Mouse (Mus musculus) frontal cortex, adult (tissue): ENCODE results near the gene Ahdc1.

Source experiments
- ATAC-seq: cut with Nextera tagmentation; 2 replicates; pipeline ENCODE4 v1.9.2; 2017; ENCODE audit warnings: mild to moderate bottlenecking, moderate library complexity, mixed read lengths; ENCODE audit not compliant: low TSS enrichment

Gene Ahdc1

GRCm38 (mm10) chr4:133039116-133039819, 28.2 kb downstream of the Ahdc1 start:
- no peak for ATAC-seq

DNA sequence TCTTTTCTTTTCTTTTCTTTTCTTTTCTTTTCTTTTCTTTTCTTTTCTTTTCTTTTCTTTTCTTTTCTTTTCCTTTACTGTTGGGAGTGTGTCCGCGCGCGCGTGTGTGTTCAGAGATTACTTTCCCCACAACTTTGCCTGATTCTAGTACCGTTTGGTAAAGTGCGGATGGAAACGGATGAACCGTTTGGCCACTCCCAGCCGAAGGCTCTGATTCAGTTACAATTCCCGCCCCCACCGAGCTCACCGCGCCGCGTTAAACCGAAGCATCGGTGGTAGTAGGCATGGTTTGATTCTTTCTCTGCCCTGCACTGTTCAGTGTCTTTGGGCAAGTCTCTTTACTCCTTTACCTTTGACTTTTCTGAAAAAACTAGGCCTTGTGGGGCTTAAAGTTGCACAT, 28.8 kb downstream of the Ahdc1 start:
- ATAC-seq, result no peak

GRCm38 (mm10) chr4:133040241-133040904, 29.3 kb downstream of the Ahdc1 start:
- ATAC-seq, result no peak

- no peak for ATAC-seq
Observed at GRCm38 (mm10) chr4:133042244-133042643, 31.2 kb downstream of the Ahdc1 start.

DNA sequence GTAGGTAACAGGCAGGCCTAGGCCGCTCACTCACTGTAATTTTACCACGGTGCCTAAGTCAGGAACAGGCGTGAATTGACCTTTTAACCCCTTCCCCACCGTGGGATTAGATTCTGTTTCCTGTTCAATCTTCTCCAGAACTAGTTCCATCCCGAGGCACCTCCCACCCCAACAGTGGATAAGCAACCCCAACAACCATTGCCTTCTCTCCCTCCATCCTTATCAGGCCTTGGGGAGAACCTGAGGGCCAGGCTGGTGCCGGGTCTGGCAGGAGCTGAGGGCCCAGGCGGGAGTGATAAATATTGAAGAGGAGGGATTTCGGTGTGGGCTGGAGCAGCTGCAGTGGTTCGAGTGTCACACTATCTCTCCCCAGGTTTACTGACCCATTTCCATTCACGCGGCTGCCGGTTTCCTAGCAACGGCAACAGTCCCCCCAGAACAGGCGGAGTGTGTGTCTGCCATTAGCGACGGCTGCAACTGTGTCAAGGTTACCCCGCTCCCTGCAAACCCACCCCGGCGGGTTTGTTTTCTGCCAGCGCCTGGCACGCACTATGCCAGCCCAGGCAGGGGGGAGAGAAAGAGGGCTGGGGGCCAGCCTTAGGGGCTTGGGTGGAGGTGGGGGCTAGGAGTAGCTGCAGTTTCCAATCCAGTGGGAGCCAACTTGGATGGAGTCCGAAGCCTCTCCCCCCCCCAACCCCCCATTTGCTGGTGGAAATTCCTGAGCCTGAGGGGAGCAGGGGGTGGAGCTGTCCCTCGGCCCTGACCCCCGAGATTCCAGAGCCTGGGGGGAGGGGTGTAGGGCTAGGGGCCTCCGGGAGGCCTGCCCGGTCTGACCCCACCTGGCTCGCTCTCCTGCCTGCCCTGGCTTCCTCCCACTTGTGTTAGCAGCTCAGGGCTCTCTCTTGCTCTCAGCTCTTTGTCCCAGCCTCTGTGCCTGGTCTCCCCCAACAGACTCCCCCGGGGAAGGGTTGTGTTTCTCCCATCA, 31.9 kb downstream of the Ahdc1 start:
- ATAC-seq, result peak; percentile 13; the same call in 1 of the 2 replicates

DNA sequence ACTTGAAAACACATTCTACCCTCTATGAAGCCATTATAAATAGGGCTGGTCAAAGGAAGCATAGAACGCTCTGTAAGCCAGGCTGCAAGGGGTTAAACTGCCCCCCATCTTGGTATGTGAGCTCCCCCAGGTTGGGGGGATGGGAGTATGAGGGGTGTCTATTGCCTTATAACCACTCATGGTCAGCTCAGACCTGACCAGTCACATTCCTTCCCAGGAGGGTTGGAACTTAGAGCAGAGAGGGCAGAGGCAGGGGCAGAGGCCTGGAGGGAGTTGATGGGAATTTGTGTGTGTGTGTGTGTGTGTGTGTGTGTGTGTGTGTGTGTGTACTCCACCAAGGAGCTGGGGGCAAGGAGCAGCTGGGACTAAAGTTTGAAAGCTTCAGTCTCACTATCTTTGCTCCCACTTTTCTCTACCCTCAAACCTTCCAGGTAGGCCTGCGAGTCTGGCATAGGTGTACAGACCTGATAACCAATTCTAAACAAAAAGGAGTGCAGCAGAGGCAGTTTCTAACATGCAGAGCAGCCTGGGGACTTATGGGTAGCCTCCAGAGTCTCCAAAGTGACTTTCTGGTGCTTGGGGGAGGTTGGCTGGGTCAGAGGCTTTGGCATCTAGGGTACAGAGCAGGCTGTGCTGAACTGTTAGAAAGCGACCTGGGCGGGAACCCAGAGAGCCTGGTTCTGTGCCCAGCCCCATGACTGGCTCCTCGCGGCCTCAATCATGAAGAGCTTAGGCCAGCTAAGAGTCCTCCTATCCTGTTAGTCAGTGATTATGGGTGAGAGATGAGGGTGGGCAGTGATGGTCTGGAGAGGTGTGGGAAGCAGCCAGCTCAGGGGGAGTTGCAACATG, 33.0 kb downstream of the Ahdc1 start:
- ATAC-seq, result no peak

DNA sequence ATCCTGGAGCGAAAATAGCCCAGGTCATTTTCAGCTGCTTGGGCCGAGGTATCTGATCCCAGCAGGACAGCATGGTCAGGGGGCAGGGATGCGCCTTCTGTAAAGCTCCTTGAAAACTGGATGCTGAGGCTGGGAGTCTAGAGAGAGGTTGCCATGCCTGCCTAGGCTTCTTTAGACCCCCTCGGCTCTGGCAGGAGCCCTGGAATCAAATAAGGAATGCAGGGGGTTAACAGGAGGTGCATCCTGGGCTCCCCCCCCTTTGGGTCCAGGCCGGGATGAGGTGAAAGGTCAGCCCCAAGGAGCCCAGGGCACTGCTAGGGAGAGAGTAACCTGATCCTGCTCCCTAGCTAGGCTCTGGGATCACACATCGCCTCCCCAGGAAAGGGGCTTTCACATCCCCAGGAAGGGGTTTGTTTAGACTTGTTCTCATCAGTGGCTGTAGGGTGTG, 33.6 kb downstream of the Ahdc1 start:
- ATAC-seq, result no peak

- ATAC-seq, result no peak
Observed at GRCm38 (mm10) chr4:133045771-133046474, 34.9 kb downstream of the Ahdc1 start.

DNA sequence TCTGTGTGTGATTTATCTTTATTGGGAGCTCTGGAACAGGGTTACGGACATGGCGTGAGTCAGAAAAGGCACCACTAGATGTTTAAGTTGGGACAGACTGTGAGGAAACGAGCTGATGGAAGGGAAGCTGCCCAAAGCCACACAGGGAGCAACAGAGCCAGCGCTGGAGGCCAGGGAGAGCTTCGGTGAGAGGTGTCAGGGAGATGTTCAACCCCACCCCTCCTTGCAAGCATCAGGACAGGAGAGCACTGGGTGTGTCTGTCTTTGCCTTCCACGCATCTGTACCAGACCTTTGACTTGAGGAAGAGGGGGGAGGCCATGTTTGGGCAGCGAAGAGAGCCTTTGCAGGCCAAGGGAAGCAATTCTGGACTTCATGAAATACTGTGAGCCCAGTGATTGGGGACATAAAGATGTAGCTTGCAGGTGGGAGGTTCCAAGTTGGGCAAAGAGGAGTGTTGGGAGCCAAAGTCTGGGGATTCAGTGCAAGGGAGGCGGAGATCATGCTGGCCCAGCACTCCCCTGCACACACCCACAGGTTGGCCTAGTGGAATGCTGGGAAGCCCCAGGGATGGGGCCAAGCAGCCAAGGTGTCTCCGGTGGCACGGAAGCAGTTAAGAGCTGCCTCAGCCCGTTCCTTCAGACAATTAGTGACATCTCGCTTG, 35.8 kb downstream of the Ahdc1 start:
- peak; percentile 29; the same call in 1 of the 2 replicates for ATAC-seq

GRCm38 (mm10) chr4:133047353-133048105, 36.5 kb downstream of the Ahdc1 start:
- ATAC-seq, result no peak

GRCm38 (mm10) chr4:133049071-133049920, 38.2 kb downstream of the Ahdc1 start:
- ATAC-seq, result no peak

- ATAC-seq, result no peak
Observed at GRCm38 (mm10) chr4:133050196-133050836, 39.3 kb downstream of the Ahdc1 start.

- no peak for ATAC-seq
Observed at GRCm38 (mm10) chr4:133050837-133051549, 39.9 kb downstream of the Ahdc1 start.

GRCm38 (mm10) chr4:133051550-133051865, 40.4 kb downstream of the Ahdc1 start:
- no peak for ATAC-seq

DNA sequence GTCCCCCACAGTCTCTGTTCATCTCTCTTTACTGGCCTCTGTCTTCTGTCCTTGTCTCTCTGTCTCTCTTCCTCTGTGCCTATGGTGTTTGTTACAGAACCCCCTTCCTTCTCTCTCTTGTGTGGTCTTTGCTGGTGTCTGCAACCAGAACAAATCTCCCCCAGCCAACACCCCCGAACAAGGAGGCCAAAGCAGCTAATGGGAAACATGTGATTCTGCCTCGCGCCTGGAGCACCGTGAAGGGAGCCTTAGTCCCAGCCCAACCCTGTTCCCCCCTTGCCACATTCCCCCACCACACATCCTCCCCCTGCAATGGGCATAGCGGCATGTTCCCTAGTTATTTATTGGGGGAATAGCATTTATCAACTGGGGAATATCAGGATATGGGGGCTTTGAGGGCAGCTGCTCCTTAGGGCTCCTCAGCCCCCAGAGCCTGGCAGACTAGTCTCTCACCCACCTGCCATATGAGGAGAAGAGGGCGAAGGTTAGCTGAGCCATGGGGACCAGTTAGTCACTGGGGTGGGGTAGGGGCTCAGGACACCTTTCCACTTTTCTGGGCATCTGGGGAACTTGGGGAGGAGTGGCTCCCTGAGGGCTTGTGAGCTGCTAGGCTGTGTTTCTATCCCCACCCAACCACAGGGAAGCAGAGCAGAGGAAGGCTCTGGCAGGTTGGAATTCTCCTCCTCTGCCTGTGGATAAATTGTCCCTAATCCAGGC, 41.1 kb downstream of the Ahdc1 start:
- 0 out of 2 replicates have a peak, but pooled peaks have one; percentile 18 for ATAC-seq

- ATAC-seq, result no peak
Observed at GRCm38 (mm10) chr4:133052995-133053572, 42.0 kb downstream of the Ahdc1 start.
